Mouse (Mus musculus): Measurements from ENCODE around the gene Ednra.

- TF ChIP-seq EP300 (IDR thresholded peaks at IDR 0.05; ENCODE audit: low read depth) (no peak), CTCF (IDR thresholded peaks at IDR 0.05; ENCODE audit: low read depth) (no peak)
These were observed 26.2 kb downstream of the Ednra start for GRCm38 (mm10) chr8:77698028-77698427.
